Mouse (Mus musculus) Muller cell, postnatal 12 days (primary cell): ENCODE measurements around the gene Samt2.
"Not testable (repeated sequence)": the region's sequence is repeated elsewhere in the genome, so short reads cannot be mapped to it uniquely, and the experiment has no call there.

ENCODE experiments used
- DNase-seq: peaks from one replicate; pipeline ENCODE4 v3.0.0-alpha.2; 2015; ENCODE audit errors: inconsistent ontology term

Samt2 gene

DNA sequence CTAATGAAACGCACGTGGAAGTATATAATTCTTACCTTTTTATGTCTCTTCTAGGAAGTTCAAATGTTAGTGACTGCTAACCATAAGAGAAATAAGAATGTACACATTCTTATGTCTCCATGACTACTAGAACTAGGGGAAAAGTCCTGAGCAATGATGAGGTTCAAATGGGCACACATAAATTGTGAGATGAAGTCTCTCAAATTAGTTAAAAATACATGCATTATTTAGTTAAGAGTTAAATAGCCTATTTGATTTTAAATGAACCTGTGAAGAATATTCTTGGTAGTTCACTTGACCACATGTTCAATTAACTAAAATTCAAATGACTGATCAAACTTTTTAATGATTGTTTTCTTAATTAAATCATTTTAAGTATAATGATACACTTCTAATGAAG is at the start of gene Samt2:
TSS of gene Samt2 (minus strand) at position 101 of the 400 bp plus-strand sequence.
- not testable (repeated sequence) for DNase-seq
